ENCODE assay signal across 8 mouse cellular contexts in the genomic region with DNA sequence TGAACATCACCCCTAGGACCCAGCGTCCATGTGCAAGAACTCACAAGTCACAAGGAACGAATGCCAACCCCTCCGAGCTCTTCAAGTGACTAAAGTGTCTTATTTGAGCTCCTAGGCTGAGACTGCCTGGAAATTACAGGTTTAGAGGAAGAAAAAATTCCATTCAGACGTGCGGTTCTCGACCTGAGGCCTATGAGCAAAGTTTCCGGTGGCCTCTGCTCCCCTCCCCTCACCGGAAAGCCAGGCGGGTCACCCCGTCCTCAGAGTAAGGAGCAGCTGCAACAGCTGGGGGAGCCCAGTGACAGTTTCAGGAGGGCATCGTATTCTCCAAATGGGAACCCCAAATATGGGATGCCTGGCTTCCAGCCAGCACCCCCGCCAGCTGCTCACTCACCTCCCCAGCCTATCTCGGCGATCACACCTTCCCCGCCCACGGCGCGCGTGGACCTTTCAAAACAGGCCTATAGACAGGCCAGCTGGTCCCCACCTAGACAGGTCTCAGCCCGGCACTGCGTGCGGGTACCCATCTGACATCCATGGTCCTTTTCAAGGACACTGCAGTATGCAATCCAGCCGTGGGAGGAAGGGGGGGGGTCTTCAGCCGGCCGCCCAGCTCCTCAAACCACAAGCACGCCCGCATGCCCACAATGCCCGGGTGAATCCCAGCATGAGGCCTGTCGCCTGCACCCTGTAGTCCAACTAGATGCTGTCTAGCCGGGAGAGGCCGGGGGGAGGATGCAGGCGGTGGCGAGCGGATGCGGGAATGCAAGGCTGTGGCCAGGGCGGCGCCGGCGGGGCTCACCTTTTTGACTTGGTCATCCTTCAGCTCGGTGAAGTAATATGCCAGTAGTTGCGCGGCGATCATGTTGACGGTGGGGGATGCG. TPM values are rescaled to one million over a fixed set of nuclear protein-coding genes. Genes with fewer than 3 reads are reported as not detected.
DNase-seq lines count a peak whose midpoint lies in the region; ATAC-seq and TF ChIP-seq lines count a peak whose summit lies in the region.

No protein-coding gene starts in this region.

- no peaks in the 10 kb centered on the region for H3K27me3 ChIP-seq in heart, embryonic 14.5 days (ENCODE audit: control insufficient read depth, insufficient read depth, low read length)
- H3K27me3 ChIP-seq in kidney, embryonic 16.5 days (ENCODE audit: insufficient read depth, low read length) = no peaks in the 10 kb centered on the region

- ATAC-seq in activated CD4-positive, CD25-positive, alpha-beta regulatory T cell, adult 4 months = peak; percentile 36
- peak; percentile 9 for ATAC-seq in erythroblast, adult 5-6 weeks (replicated peaks; ENCODE audit: low FRiP score, poor library complexity, severe bottlenecking)
- ATAC-seq in heart, embryonic 14.5 days (ENCODE audit: insufficient number of reproducible peaks, insufficient read depth, low FRiP score, low read depth) = peak; percentile 10
- ATAC-seq in kidney, embryonic 16.5 days (ENCODE audit: low FRiP score, low TSS enrichment) = peak; percentile 60

- H3K9me3 ChIP-seq in heart, embryonic 14.5 days (ENCODE audit: control insufficient read depth, low read length) = no peaks in the 10 kb centered on the region
- no peaks in the 10 kb centered on the region for H3K9me3 ChIP-seq in kidney, embryonic 16.5 days (ENCODE audit: low read length)

- no peak for TF ChIP-seq POLR2A in lung, adult 2 months (IDR thresholded peaks at IDR 0.05; ENCODE audit: borderline replicate concordance, extremely low read depth, low read depth, low read length)

- H3K4me3 ChIP-seq in heart, embryonic 14.5 days (ENCODE audit: control insufficient read depth in 1 of 2, insufficient read depth in 1 of 2, low read depth in 1 of 2, low read length in 2 of 2) = peak overlapping the region; percentile 65 to 95
- peak overlapping the region; percentile 63 for H3K4me3 ChIP-seq in kidney, embryonic 16.5 days (ENCODE audit: low read length)
- H3K4me3 ChIP-seq in lung, adult 2 months (replicated peaks; ENCODE audit: extremely low read depth, low read depth, low read length) = peak overlapping the region; percentile 94

- no peak for TF ChIP-seq CTCF in lung, adult 2 months (IDR thresholded peaks at IDR 0.05; ENCODE audit: insufficient read depth, low read length)

- WGBS in heart, embryonic 14.5 days = under 1% methylated on average over 45 of the region's 45 CpGs
- 2% methylated on average over 43 of the region's 45 CpGs for WGBS in kidney, embryonic 16.5 days
- under 1% methylated on average over 45 of the region's 45 CpGs for WGBS in lung, adult 2 months

- peak; percentile 73 for DNase-seq in CD4-positive, CD25-positive, alpha-beta regulatory T cell, adult 2 months (ENCODE audit: low read depth, low spot score)
- DNase-seq in lung, adult 2 months = peak; percentile 38
- DNase-seq in right cerebral cortex, adult 18-20 months = peak; percentile 78
- no peak for DNase-seq in adipocyte (ENCODE audit: low spot score)

- peak overlapping the region; percentile 91 to 95 for H3K27ac ChIP-seq in heart, embryonic 14.5 days (replicated peaks in 1 of 2; ENCODE audit: control insufficient read depth in 1 of 2, insufficient read depth in 1 of 2, low read depth in 2 of 2, low read length in 2 of 2)
- peak overlapping the region; percentile 85 for H3K27ac ChIP-seq in kidney, embryonic 16.5 days (ENCODE audit: low read length)

- peak overlapping the region; percentile 82 for H3K9ac ChIP-seq in heart, embryonic 14.5 days (ENCODE audit: low read length)
- peak overlapping the region; percentile 64 for H3K9ac ChIP-seq in kidney, embryonic 16.5 days (replicated peaks; ENCODE audit: low read length)

- H3K4me1 ChIP-seq in heart, embryonic 14.5 days (ENCODE audit: control insufficient read depth in 2 of 2, insufficient read depth in 2 of 2, low read length in 2 of 2) = peaks cover 41 to 42% of the 10 kb centered on the region in 2 experiments
- H3K4me1 ChIP-seq in kidney, embryonic 16.5 days (ENCODE audit: insufficient read depth, low read length) = peaks cover 44% of the 10 kb centered on the region
- H3K4me1 ChIP-seq in lung, adult 2 months (ENCODE audit: control insufficient read depth, insufficient read depth, low read length) = peaks cover 17% of the 10 kb centered on the region

- H3K36me3 ChIP-seq in heart, embryonic 14.5 days (ENCODE audit: control insufficient read depth, insufficient read depth, low read length) = no peaks in the 10 kb centered on the region
- H3K36me3 ChIP-seq in kidney, embryonic 16.5 days (ENCODE audit: insufficient read depth, low read length) = no peaks in the 10 kb centered on the region

- peak overlapping the region; percentile 73 for H3K4me2 ChIP-seq in heart, embryonic 14.5 days (ENCODE audit: low read length)
- peak overlapping the region; percentile 92 for H3K4me2 ChIP-seq in kidney, embryonic 16.5 days (replicated peaks; ENCODE audit: low read depth, low read length)

RNA-seq across cellular contexts. Expression of a gene that starts 40.3 kb away (rescaled TPM):
- polyA plus RNA-seq in activated CD4-positive, CD25-positive, alpha-beta regulatory T cell, adult 4 months (2017; shearing (Covaris generic)) = 10 to 100 TPM; 52.7 to 92.5 TPM
- 35.5 and 52.0 TPM in 2 replicates for total RNA-seq in erythroblast, adult 5-6 weeks (2015; ENCODE audit: low replicate concordance)
- 105 and 158 TPM in 2 replicates for total RNA-seq in erythroblast, adult 5-6 weeks (2017; ENCODE audit: low replicate concordance)
- polyA plus RNA-seq in heart, embryonic 14.5 days (2014; fragmentation: Nextera tagmentation; extraction: Ambion mirVana) = 112 and 132 TPM in 2 replicates
- polyA plus RNA-seq in kidney, embryonic 16.5 days (2015; fragmentation: Nextera tagmentation; extraction: Ambion mirVana) = 67.5 and 68.2 TPM in 2 replicates
- polyA plus RNA-seq in lung, adult 2 months (2012; rRNA removed) = 34.2 and 45.5 TPM in 2 replicates

Comparison
In these comparisons a context has a peak if more than half of its experiments do, and no peak if none do; other contexts are left out.
1. ATAC-seq: peak in every context shown above with its lines; median percentile 60 in kidney, embryonic 16.5 days; 36 in activated CD4-positive, CD25-positive, alpha-beta regulatory T cell, adult 4 months; 10 in heart, embryonic 14.5 days; 9 in erythroblast, adult 5-6 weeks.